Mouse (Mus musculus): ENCODE data around the gene Mov10. TPM values are rescaled to one million over a fixed set of nuclear protein-coding genes. Genes with fewer than 3 reads are reported as not detected.
"Not testable (repeated sequence)": the region's sequence is repeated elsewhere in the genome, so short reads cannot be mapped to it uniquely, and the experiment has no call there.

Mov10 gene
- polyA plus RNA-seq, 1 experiment: 23.9 TPM

GRCm38 (mm10) chr3:104767716-104768115 is 50.6 kb downstream of the Mov10 start:
- Histone ChIP-seq H3K4me3 (ENCODE audit: control insufficient read depth, insufficient read depth, low read length) (no peak overlapping the region), H3K36me3 (ENCODE audit: control insufficient read depth, insufficient read depth, low read length) (no peaks in the 10 kb centered on the region), H3K27me3 (ENCODE audit: control insufficient read depth, insufficient read depth, low read length) (no peaks in the 10 kb centered on the region), H3K4me1 (replicated peaks; ENCODE audit: control insufficient read depth, insufficient read depth, low read length) (peaks cover 12% of the 10 kb centered on the region), H3K27ac (ENCODE audit: control insufficient read depth, insufficient read depth, low read length) (no peak overlapping the region)
- TF ChIP-seq CTCF (IDR thresholded peaks at IDR 0.05; ENCODE audit: borderline replicate concordance, control insufficient read depth, extremely low read depth, insufficient read depth, low read length, poor library complexity): no peak
- no peak for TF ChIP-seq POLR2A (IDR thresholded peaks at IDR 0.05; ENCODE audit: control insufficient read depth, extremely low read depth, insufficient read depth, low read length, poor library complexity)
- 78% methylated on average over 4 of the region's 4 CpGs for WGBS
- DNase-seq: no peak

GRCm38 (mm10) chr3:104767141-104767540 is 51.2 kb downstream of the Mov10 start:
- Histone ChIP-seq H3K27ac (ENCODE audit: control insufficient read depth, insufficient read depth, low read length) (no peak overlapping the region), H3K4me3 (ENCODE audit: control insufficient read depth, insufficient read depth, low read length) (no peak overlapping the region), H3K27me3 (ENCODE audit: control insufficient read depth, insufficient read depth, low read length) (no peaks in the 10 kb centered on the region), H3K36me3 (ENCODE audit: control insufficient read depth, insufficient read depth, low read length) (no peaks in the 10 kb centered on the region), H3K4me1 (replicated peaks; ENCODE audit: control insufficient read depth, insufficient read depth, low read length) (peaks cover 10% of the 10 kb centered on the region)
- no peak for DNase-seq
- WGBS: 61% methylated on average over 2 of the region's 2 CpGs
- TF ChIP-seq CTCF (IDR thresholded peaks at IDR 0.05; ENCODE audit: borderline replicate concordance, control insufficient read depth, extremely low read depth, insufficient read depth, low read length, poor library complexity) (no peak), POLR2A (IDR thresholded peaks at IDR 0.05; ENCODE audit: control insufficient read depth, extremely low read depth, insufficient read depth, low read length, poor library complexity) (no peak)

GRCm38 (mm10) chr3:104765021-104765420 is 53.3 kb downstream of the Mov10 start:
- Histone ChIP-seq H3K36me3 (ENCODE audit: control insufficient read depth, insufficient read depth, low read length) (no peaks in the 10 kb centered on the region), H3K4me3 (ENCODE audit: control insufficient read depth, insufficient read depth, low read length) (no peak overlapping the region), H3K4me1 (replicated peaks; ENCODE audit: control insufficient read depth, insufficient read depth, low read length) (no peaks in the 10 kb centered on the region), H3K27ac (ENCODE audit: control insufficient read depth, insufficient read depth, low read length) (no peak overlapping the region), H3K27me3 (ENCODE audit: control insufficient read depth, insufficient read depth, low read length) (no peaks in the 10 kb centered on the region)
- 18% methylated on average over 4 of the region's 4 CpGs for WGBS
- no peak for DNase-seq
- TF ChIP-seq POLR2A (IDR thresholded peaks at IDR 0.05; ENCODE audit: control insufficient read depth, extremely low read depth, insufficient read depth, low read length, poor library complexity) (no peak), CTCF (IDR thresholded peaks at IDR 0.05; ENCODE audit: borderline replicate concordance, control insufficient read depth, extremely low read depth, insufficient read depth, low read length, poor library complexity) (no peak)

GRCm38 (mm10) chr3:104762103-104762863 is 56.1 kb downstream of the Mov10 start:
- not testable (repeated sequence) for H3K4me1 ChIP-seq (replicated peaks; ENCODE audit: control insufficient read depth, insufficient read depth, low read length); H3K4me3 ChIP-seq (ENCODE audit: control insufficient read depth, insufficient read depth, low read length); H3K36me3 ChIP-seq (ENCODE audit: control insufficient read depth, insufficient read depth, low read length); H3K27ac ChIP-seq (ENCODE audit: control insufficient read depth, insufficient read depth, low read length); DNase-seq; H3K27me3 ChIP-seq (ENCODE audit: control insufficient read depth, insufficient read depth, low read length)
- 80% methylated on average over 20 of the region's 20 CpGs for WGBS

GRCm38 (mm10) chr3:104758869-104759268 is 59.5 kb downstream of the Mov10 start:
- WGBS: 51% methylated on average over 5 of the region's 5 CpGs
- no peak overlapping the region for H3K27ac ChIP-seq (ENCODE audit: control insufficient read depth, insufficient read depth, low read length)
- no peak for DNase-seq
- no peaks in the 10 kb centered on the region; the same call in 1 of the 2 replicates for H3K27me3 ChIP-seq (ENCODE audit: control insufficient read depth, insufficient read depth, low read length)
- no peak overlapping the region for H3K4me3 ChIP-seq (ENCODE audit: control insufficient read depth, insufficient read depth, low read length)
- no peaks in the 10 kb centered on the region for H3K36me3 ChIP-seq (ENCODE audit: control insufficient read depth, insufficient read depth, low read length)
- H3K4me1 ChIP-seq (replicated peaks; ENCODE audit: control insufficient read depth, insufficient read depth, low read length): no peaks in the 10 kb centered on the region; the same call in 1 of the 2 replicates
- TF ChIP-seq POLR2A (IDR thresholded peaks at IDR 0.05; ENCODE audit: control insufficient read depth, extremely low read depth, insufficient read depth, low read length, poor library complexity): no peak
- TF ChIP-seq CTCF (IDR thresholded peaks at IDR 0.05; ENCODE audit: borderline replicate concordance, control insufficient read depth, extremely low read depth, insufficient read depth, low read length, poor library complexity): no peak

GRCm38 (mm10) chr3:104758406-104758805 is 60.0 kb downstream of the Mov10 start:
- no peak overlapping the region for H3K27ac ChIP-seq (ENCODE audit: control insufficient read depth, insufficient read depth, low read length)
- WGBS: 4% methylated on average over 27 of the region's 27 CpGs
- no peaks in the 10 kb centered on the region for H3K36me3 ChIP-seq (ENCODE audit: control insufficient read depth, insufficient read depth, low read length)
- no peaks in the 10 kb centered on the region; the same call in 1 of the 2 replicates for H3K27me3 ChIP-seq (ENCODE audit: control insufficient read depth, insufficient read depth, low read length)
- DNase-seq: peak; percentile 66
- H3K4me1 ChIP-seq (replicated peaks; ENCODE audit: control insufficient read depth, insufficient read depth, low read length): no peaks in the 10 kb centered on the region; the same call in 1 of the 2 replicates
- no peak overlapping the region for H3K4me3 ChIP-seq (ENCODE audit: control insufficient read depth, insufficient read depth, low read length)
- TF ChIP-seq POLR2A (IDR thresholded peaks at IDR 0.05; ENCODE audit: control insufficient read depth, extremely low read depth, insufficient read depth, low read length, poor library complexity): no peak
- peak; percentile 99 for TF ChIP-seq CTCF (IDR thresholded peaks at IDR 0.05; ENCODE audit: borderline replicate concordance, control insufficient read depth, extremely low read depth, insufficient read depth, low read length, poor library complexity)

- WGBS: 34% methylated on average over 19 of the region's 25 CpGs
- peak; percentile 22 for DNase-seq
- H3K27me3 ChIP-seq (ENCODE audit: control insufficient read depth, insufficient read depth, low read length); H3K4me3 ChIP-seq (ENCODE audit: control insufficient read depth, insufficient read depth, low read length); H3K4me1 ChIP-seq (replicated peaks; ENCODE audit: control insufficient read depth, insufficient read depth, low read length); H3K36me3 ChIP-seq (ENCODE audit: control insufficient read depth, insufficient read depth, low read length); H3K27ac ChIP-seq (ENCODE audit: control insufficient read depth, insufficient read depth, low read length): not testable (repeated sequence)
Observed at GRCm38 (mm10) chr3:104752845-104753244, 65.5 kb downstream of the Mov10 start.

Other genes starting within 250 kb of the Mov10 start
- gene Slc16a1, start 179.9 kb downstream of the Mov10 start, polyA plus RNA-seq (2012; rRNA removed): 54.9 and 80.5 TPM in 2 replicates
- 4.6 and 7.4 TPM in 2 replicates for gene Ppm1j, start 37.5 kb downstream of the Mov10 start, polyA plus RNA-seq (2012; rRNA removed)
- 0.33 and 0.54 TPM in 2 replicates for gene Fam19a3, start 36.7 kb downstream of the Mov10 start, polyA plus RNA-seq (2012; rRNA removed)
- 14.8 and 23.5 TPM in 2 replicates for gene Rhoc, start 30.2 kb downstream of the Mov10 start, polyA plus RNA-seq (2012; rRNA removed)
- 13.2 and 13.6 TPM in 2 replicates for gene St7l, start 45.4 kb upstream of the Mov10 start, polyA plus RNA-seq (2012; rRNA removed)
- gene Capza1, start 45.9 kb upstream of the Mov10 start, polyA plus RNA-seq (2012; rRNA removed): 77.9 and 85.7 TPM in 2 replicates
- 0.89 and 1.2 TPM in 2 replicates for gene Wnt2b, start 143.4 kb upstream of the Mov10 start, polyA plus RNA-seq (2012; rRNA removed)
- gene Cttnbp2nl, start 234.6 kb upstream of the Mov10 start, polyA plus RNA-seq (2012; rRNA removed): 2.6 and 2.8 TPM in 2 replicates
- not detected in 2 replicates for gene 4930564D02Rik, start 248.3 kb upstream of the Mov10 start, polyA plus RNA-seq (2012; rRNA removed)